Mouse (Mus musculus): ENCODE results near the gene Zan. TPM values are rescaled to one million over a fixed set of nuclear protein-coding genes. Genes with fewer than 3 reads are reported as not detected.
"Not testable (repeated sequence)": the region's sequence is repeated elsewhere in the genome, so short reads cannot be mapped to it uniquely, and the experiment has no call there.

Gene Zan
- total RNA-seq, 2 experiments from 2014 or later = 0.08 TPM; not detected in 1

- DNase-seq = peak; percentile 99
Observed at GRCm38 (mm10) chr5:137501709-137502666, 25.1 kb upstream of the Zan start, which contains the start of gene Pop7. Gene Pop7 (minus strand): TSS chr5:137502518.

DNA sequence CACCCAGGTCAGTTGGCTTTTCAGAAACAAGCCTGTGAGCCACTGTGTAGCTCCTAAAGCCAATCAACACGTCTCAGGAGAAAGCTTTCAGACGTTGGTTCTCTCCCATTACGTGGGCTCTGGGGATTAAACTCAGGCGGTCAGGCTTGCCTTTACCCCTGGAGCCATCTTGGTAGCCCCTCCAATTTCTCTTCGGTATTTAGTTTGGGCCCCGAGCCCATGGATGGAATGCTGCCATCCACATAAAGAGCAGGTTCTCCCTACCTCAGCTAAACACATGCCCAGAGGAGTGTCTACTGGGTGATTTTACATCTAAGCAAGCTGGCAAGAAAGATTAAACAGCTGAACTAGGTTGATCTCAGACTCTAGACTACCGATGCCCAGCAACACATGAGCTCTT is 23.3 kb upstream of the Zan start:
- no peak for DNase-seq

- peak; percentile 21 for DNase-seq
Observed at GRCm38 (mm10) chr5:137493831-137494230, 17.0 kb upstream of the Zan start.

- peak; percentile 75 for DNase-seq
Observed at GRCm38 (mm10) chr5:137491559-137491958, 14.7 kb upstream of the Zan start.

DNA sequence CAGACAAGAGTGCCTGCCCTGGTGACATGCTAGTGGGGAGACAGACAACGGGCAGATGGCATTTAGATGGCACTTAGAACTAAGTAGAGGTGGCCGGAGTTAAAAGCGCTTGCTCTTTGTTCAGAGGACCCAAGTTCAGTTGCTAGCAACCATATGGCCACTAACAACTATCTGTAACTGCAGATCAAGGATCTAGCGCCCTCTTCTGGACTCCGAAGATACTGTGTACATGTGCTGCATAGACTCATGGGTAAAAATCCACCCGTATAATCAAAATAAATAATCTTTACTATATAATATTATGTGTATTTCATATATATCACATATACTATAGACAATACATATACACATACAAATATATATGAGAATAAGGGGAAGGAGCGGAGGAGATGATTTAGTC is 10.8 kb upstream of the Zan start:
- DNase-seq = no peak

GRCm38 (mm10) chr5:137485851-137486155 is 8.9 kb upstream of the Zan start:
- DNase-seq = no peak

DNA sequence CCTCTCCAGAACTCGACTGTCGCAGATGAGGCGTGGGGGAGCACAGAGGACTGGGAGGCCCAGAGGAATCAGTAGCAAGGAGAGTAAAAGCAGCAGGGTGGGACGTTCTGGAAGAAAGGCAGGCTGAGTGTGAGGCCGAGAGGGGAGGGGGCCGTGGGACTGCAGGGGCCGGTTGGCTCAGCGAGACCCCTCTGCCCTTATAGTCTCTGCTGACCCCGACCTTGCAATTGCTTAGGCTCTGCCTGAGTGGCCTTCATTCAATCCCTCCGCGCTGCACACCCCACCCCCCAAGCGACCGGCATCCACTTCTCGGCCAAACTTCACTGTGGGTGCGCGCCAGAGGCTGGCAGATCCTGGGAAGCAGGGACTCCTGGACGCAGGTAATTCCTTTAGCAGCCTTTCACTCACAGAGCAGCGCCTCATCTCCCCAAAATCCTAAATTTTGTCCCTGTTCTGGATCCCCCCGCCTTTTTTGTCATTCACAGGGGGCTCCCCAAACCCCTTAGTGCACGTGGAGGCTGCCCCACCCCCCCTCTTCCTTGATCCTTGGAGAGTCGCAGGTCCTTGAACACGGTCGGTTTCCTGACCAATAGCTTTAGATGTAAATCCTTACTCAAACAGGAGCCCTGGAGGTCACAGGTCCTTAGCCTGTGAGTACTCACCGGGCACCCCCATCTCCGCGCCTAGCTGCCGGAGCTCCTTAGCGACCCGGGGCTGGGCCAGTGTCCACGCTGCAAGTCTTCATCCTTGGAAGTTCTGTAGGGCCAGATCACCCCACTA is 8.4 kb upstream of the Zan start:
- DNase-seq = no peak

DNA sequence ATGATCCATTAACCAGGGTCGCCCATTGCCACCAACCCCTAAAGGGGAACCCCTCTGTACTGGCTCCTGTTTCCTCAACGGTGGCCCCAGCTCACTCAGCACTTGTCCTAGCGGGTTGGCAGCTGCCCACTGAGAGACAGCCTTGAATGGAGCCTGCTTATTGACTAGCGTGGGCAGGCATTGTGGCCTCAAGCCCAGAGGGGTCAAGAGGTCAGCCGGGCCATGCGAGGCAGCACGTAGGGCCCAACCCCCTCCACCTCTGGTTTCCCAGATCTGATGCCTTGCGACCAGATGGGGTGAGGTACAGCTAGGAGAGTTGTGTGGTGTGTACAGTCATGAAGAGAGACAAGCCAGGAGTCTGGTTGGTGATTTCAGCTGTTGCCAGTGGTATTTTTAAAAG is 5.0 kb upstream of the Zan start:
- peak; percentile 12 for DNase-seq

DNA sequence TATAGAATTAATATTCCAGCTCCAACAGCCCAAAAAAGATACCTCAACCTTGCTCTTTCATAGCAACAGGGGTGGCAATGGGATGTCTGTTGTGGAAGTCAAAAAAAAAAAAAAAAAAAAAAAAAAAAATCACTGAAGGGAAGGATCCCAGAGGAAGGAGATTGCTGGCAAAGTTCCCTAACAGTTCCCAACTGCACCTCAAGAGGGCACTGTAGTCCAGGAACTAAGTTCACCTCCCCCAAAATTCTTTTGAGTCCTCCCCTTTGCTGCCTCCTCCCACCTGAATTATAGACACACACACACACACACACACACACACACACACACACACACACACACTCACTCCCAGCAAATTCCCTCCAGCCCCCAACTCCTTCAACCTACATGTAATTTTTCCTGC is 4.3 kb upstream of the Zan start:
- DNase-seq = peak; percentile 40

GRCm38 (mm10) chr5:137474351-137474750 is 2.5 kb downstream of the Zan start:
- no peak for DNase-seq

DNA sequence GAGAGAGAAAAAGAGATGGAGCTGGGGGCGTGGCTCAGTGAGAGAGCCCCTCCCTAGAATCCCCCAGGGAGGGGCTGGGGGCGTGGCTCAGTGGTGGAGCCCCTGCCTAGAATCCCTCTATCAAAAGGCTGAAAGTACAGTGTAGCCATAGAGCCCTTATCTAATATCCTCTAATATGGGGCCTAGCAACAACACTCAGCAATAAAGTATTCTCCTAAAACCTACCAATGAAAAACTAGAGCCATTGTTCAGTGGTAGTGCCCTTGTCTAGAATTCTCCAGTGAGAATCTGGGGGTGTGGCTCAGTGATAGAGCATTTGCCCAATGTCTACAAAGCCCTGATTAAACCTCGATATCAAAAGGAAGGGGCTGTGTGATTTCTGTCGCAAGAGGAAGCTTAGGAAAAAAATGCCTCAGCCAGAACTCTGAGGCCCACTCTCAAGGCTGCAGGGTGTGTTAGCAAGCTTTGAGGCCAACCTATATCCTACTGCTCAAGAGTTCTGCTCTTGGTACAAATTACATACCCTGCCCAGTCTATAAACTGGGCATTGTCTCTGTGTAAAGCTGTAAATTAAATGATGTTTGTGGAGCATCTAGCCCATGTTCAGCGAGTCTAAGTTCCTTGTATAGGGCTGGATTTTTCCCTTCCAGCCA is 4.5 kb downstream of the Zan start:
- no peak for DNase-seq

DNA sequence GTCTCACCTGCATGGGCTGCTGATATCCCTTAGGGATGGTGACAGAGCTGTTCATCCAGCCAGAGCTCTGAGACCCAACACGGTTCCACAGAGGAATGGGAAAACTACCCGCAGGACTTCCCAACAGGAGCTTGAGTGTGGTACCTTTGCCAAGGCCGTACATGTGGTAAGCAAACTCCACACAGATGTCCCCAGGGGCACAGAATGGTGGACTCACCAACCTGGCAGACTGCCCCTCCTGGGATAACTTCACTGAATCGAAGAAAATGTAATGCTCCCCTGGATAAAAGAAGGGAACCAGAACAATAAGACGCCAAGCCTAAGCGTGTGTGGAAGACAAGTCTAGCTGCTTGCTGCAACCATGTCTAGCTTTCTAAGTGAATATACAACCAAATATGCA is 9.9 kb downstream of the Zan start:
- DNase-seq = no peak

DNA sequence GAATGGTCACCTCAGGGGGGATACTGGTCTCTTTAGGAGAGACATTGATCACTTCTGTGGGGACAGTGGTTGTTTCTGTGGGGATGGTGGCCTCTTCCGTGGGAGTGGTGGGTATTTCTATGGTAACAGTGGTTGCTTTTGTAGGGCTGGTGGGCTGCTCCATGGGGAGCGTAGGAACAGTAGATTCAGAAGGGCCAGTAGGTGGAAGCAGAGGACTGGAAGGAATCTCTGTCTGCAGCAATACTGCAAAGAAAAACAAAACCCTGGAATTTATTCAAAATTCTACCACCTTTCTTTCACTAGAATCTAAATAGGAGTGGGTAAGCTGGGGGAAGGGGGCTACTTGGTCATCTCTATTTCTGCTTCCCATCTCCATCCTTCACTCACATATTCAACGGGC is 11.8 kb downstream of the Zan start:
- DNase-seq = no peak

- DNase-seq = no peak
Observed at GRCm38 (mm10) chr5:137455866-137456591, 20.8 kb downstream of the Zan start.

DNA sequence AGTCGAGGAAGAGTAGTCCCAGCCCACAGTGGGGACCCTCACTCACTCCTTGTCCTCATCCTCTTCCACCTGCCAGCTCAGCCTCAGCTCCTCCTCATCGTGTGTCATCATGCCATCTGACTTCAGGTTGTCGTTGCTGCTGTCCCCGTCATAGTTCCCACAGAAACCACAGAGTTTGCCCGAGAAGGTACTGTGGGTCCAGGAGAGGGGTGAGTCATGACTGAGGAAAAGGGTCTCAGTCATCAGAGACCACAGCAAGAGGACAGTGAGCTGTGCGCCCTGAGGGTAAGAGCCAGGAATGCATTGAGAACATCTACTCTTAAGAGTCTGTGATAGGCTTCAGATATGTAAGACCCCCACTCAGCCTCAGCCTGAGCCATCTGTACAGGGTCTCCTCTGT is 21.7 kb downstream of the Zan start:
- no peak for DNase-seq

DNA sequence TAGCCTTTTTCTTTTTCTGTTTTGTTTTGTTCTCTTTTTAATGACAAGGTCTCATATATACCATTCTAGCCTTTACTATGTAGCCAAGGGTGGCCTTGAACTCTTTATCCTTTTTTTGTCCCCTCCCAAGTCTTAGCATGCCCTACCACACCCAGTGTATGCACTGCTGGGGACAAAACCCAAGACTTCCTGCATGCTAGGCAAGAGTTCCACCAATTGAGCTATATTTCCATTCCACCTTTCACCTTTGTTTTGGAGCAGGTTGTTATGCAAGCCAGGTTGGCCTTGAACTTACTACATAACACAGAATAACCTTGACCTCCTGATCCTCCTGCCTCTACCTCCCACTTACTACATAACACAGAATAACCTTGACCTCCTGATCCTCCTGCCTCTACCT is 31.3 kb downstream of the Zan start:
- no peak for DNase-seq

DNA sequence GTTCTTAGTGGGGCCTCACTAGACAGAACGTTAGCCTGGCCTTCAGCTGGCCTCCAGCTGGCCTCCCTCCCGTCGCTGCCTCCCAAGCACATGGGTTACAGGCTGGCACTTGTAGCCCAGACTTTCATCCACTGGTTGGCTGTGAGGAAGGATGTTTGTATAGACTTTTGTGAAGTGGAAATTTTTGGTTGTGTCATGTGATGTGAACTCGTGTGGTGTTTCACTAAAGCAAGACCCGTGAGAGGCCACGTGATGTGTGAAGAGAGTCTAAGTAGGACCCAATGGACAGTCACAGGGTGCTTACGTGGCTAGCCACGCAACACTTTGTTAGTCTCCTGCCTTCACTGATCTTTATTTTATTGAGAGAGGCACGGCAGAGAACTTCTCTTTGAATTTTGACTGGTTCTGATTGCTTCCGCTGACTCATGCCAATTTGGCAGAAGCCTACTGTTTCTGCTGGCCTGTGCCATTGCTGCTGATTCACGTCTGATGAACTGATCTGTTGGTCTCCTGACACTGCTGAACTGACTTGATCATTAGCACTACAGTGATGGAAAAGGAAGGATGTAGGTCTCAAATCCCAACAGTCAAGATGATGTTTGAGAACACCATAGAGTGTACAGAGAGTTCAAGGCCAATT is 36.5 kb downstream of the Zan start:
- DNase-seq = no peak

GRCm38 (mm10) chr5:137433889-137434288 is 43.0 kb downstream of the Zan start:
- DNase-seq = no peak

- not testable (repeated sequence) for DNase-seq
Observed at GRCm38 (mm10) chr5:137430402-137430801, 46.5 kb downstream of the Zan start.

GRCm38 (mm10) chr5:137425648-137426047 is 51.2 kb downstream of the Zan start:
- no peak for DNase-seq

DNA sequence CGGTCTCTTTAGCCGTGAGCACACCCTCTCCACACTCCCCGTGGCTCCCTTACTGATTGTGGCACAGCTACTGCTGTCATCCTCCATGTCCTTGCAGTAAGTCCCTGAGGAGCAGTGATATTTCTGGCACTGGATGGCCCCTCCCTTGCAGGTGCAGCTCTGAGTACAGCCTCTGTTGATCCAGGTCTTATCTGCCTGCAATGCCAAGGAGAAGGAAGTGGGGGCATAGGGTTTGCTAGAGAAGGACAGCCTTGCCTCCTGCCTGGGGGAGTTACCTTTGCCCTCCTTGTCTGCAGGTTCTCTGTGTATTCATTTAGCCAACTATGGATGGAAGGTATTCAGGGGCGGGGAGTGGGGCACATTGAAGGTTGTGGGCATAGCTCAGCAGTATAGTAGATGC is 57.0 kb downstream of the Zan start:
- no peak for DNase-seq

DNA sequence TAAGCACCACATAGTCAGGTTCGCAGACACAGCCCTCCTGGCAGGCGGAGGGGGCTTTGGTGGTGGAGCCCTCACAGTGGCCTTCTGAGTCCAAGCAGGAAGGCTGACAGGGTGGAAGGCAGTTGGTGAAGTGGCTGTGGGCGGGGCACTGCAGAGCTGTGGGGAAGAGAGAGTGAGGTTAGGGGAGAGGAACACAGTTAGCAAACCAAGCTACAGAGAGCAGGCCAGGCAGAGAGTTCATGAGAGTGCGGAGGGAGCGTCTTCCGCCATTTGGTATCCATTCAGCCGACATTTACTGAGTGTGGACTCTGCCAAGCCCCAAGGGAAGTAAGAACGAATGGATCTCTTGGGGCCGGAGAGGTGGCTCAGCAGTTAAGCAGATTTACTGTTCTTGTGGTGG is 57.8 kb downstream of the Zan start:
- DNase-seq = no peak
